Mouse (Mus musculus) heart, embryonic 13.5 days (tissue): Measurements from ENCODE around the gene Lamtor1. TPM values are rescaled to one million over a fixed set of nuclear protein-coding genes. Genes with fewer than 3 reads are reported as not detected.

ENCODE experiments used
- ATAC-seq: fragments of 200-750 bp; cut with Nextera tagmentation; 2 replicates; pipeline ENCODE4 v1.8.0; 2017; ENCODE audit warnings: moderate TSS enrichment; ENCODE audit not compliant: insufficient number of reproducible peaks, low FRiP score, low TSS enrichment; ENCODE audit errors: extremely low read depth
- H3K27ac ChIP-seq: fragments of 300-500 bp; sonication (generic); replicated peaks from 2 replicates; pipeline ENCODE4 v1.5.1; 2015; ENCODE audit warnings: moderate library complexity, mild to moderate bottlenecking, inconsistent platforms
- H3K27me3 ChIP-seq: fragments of 300-500 bp; sonication (generic); replicated peaks from 2 replicates; pipeline ENCODE4 v1.6.1; 2015; ENCODE audit warnings: mild to moderate bottlenecking, inconsistent platforms
- H3K36me3 ChIP-seq: fragments of 300-500 bp; sonication (generic); 2 replicates; pipeline ENCODE4 v1.6.1; 2015; ENCODE audit warnings: mild to moderate bottlenecking, inconsistent platforms
- H3K4me1 ChIP-seq: fragments of 300-500 bp; sonication (generic); 2 replicates; pipeline ENCODE4 v1.6.1; 2015; ENCODE audit warnings: inconsistent platforms
- H3K4me2 ChIP-seq: fragments of 300-500 bp; sonication (generic); 2 replicates; pipeline ENCODE4 v1.6.1; 2015; ENCODE audit warnings: inconsistent platforms, mild to moderate bottlenecking, moderate library complexity
- H3K4me3 ChIP-seq: fragments of 300-500 bp; sonication (generic); 2 replicates; pipeline ENCODE4 v1.5.1; 2015; ENCODE audit warnings: moderate library complexity, mild to moderate bottlenecking, inconsistent platforms
- H3K9ac ChIP-seq: fragments of 300-500 bp; sonication (generic); 2 replicates; pipeline ENCODE4 v1.6.1; 2015; ENCODE audit warnings: inconsistent platforms, mild to moderate bottlenecking, moderate library complexity
- H3K9me3 ChIP-seq: fragments of 300-500 bp; sonication (generic); 2 replicates; pipeline ENCODE4 v1.6.1; 2016; ENCODE audit warnings: inconsistent platforms
- WGBS: fragments of 180-500 bp; shearing (Covaris S2); methylation state at CpG from one replicate; pipeline ENCODE4 v1.1.7; 2015; ENCODE audit warnings: mixed read lengths; 5-methylcytosine and 5-hydroxymethylcytosine counted together
- polyA plus RNA-seq: library from polyadenylated mRNA; unstranded; fragments of >200 nt; fragmentation: Nextera tagmentation; extraction: Ambion mirVana; gene quantifications from 2 replicates; pipeline ENCODE4 v1.2.1, GENCODE M21; 2015

The Lamtor1 gene
- polyA plus RNA-seq, 1 experiment from 2014 or later, result 140 TPM

DNA sequence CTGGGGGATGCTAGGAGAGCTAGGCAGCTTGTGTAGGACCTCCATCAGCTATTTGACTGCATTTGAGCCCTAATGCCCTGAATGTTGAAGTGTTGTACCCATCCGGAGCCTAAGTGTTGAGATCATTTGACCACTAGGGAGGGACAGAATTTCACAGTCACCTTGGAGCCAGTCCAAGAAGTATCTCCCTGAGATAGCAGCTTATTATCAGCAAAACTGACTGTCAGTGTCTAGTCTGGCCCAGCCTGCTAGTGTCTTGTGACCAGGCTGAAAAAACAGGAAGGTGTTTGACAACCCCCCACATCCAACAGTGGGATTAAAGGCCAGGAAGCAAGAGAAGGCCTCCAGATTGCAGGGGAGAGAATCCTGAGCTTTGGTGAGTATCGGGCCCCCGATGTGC is 34.4 kb upstream of the Lamtor1 start:
- 25% methylated on average over 3 of the region's 3 CpGs for WGBS
- Histone ChIP-seq H3K4me1 (peaks cover 48% of the 10 kb centered on the region), H3K4me2 (peak overlapping the region; percentile 19), H3K36me3 (no peaks in the 10 kb centered on the region), H3K9me3 (no peaks in the 10 kb centered on the region), H3K27me3 (no peaks in the 10 kb centered on the region), H3K9ac (0 out of 2 replicates have a peak overlapping the region, but pooled peaks have one; percentile 33), H3K4me3 (no peak overlapping the region), H3K27ac (peak overlapping the region; percentile 79)
- peak; percentile 42; the same call in 1 of the 2 replicates for ATAC-seq

GRCm38 (mm10) chr7:101875978-101876377 is 29.7 kb upstream of the Lamtor1 start:
- Histone ChIP-seq H3K4me3 (no peak overlapping the region), H3K27me3 (no peaks in the 10 kb centered on the region), H3K36me3 (no peaks in the 10 kb centered on the region), H3K9ac (no peak overlapping the region), H3K4me1 (peaks cover 21% of the 10 kb centered on the region), H3K4me2 (no peak overlapping the region), H3K27ac (no peak overlapping the region), H3K9me3 (no peaks in the 10 kb centered on the region)
- no peak for ATAC-seq
- WGBS, result 96% methylated on average over 1 of the region's 1 CpGs

- Histone ChIP-seq H3K4me2 (no peak overlapping the region), H3K9ac (no peak overlapping the region), H3K27ac (no peak overlapping the region), H3K4me1 (no peaks in the 10 kb centered on the region), H3K36me3 (no peaks in the 10 kb centered on the region), H3K27me3 (no peaks in the 10 kb centered on the region), H3K9me3 (no peaks in the 10 kb centered on the region), H3K4me3 (no peak overlapping the region)
- 62% methylated on average over 4 of the region's 4 CpGs for WGBS
- ATAC-seq, result no peak
Observed at GRCm38 (mm10) chr7:101880855-101881254, 24.8 kb upstream of the Lamtor1 start.

- no peaks in the 10 kb centered on the region for H3K27me3 ChIP-seq
- no peaks in the 10 kb centered on the region for H3K36me3 ChIP-seq
- no peak overlapping the region for H3K4me2 ChIP-seq
- H3K9me3 ChIP-seq, result no peaks in the 10 kb centered on the region
- 57% methylated on average over 9 of the region's 9 CpGs for WGBS
- H3K4me1 ChIP-seq, result no peaks in the 10 kb centered on the region
- no peak for ATAC-seq
- no peak overlapping the region for H3K27ac ChIP-seq
- no peak overlapping the region for H3K4me3 ChIP-seq
- no peak overlapping the region for H3K9ac ChIP-seq
Observed at GRCm38 (mm10) chr7:101882413-101883154, 23.1 kb upstream of the Lamtor1 start.

DNA sequence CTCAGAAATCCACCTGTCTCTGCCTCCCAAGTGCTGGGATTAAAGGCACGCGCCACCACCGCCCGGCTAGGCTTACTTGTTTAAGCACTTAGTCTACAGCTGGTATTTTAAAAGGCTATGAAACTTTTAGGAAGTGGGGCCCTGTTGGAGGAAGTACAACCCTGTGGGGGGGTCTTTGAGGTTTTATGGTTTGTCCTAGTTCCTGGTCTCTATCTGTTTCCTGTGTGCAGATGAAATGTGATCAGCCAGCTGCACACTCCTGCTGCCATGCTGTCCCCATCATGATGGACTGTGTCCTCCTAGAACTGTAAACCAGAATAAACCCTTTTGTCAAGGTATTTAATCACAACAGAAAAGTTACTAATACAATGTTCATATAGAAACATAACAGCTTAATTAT is 21.5 kb upstream of the Lamtor1 start:
- Histone ChIP-seq H3K4me1 (no peaks in the 10 kb centered on the region), H3K9me3 (no peaks in the 10 kb centered on the region), H3K9ac (no peak overlapping the region), H3K27ac (no peak overlapping the region), H3K4me3 (no peak overlapping the region), H3K36me3 (no peaks in the 10 kb centered on the region), H3K4me2 (no peak overlapping the region), H3K27me3 (0 out of 2 replicates have a peak, but pooled peaks cover 2% of the 10 kb centered on the region)
- WGBS, result 96% methylated on average over 4 of the region's 4 CpGs
- ATAC-seq, result no peak

GRCm38 (mm10) chr7:101886274-101886673 is 19.4 kb upstream of the Lamtor1 start:
- H3K27me3 ChIP-seq, result 0 out of 2 replicates have a peak, but pooled peaks cover 3% of the 10 kb centered on the region
- H3K9ac ChIP-seq, result no peak overlapping the region

GRCm38 (mm10) chr7:101888460-101888859 is 17.2 kb upstream of the Lamtor1 start:
- no peaks in the 10 kb centered on the region for H3K9me3 ChIP-seq
- H3K27me3 ChIP-seq, result 0 out of 2 replicates have a peak, but pooled peaks cover 3% of the 10 kb centered on the region
- no peak overlapping the region for H3K4me2 ChIP-seq
- H3K4me1 ChIP-seq, result no peaks in the 10 kb centered on the region
- no peak overlapping the region for H3K9ac ChIP-seq
- no peaks in the 10 kb centered on the region for H3K36me3 ChIP-seq
- H3K27ac ChIP-seq, result no peak overlapping the region
- no peak overlapping the region for H3K4me3 ChIP-seq
- ATAC-seq, result no peak
- WGBS, result 75% methylated on average over 4 of the region's 4 CpGs

More at GRCm38 (mm10) chr7:101886274-101886673, 19.4 kb upstream of the Lamtor1 start:
- Histone ChIP-seq H3K27ac (no peak overlapping the region), H3K4me3 (no peak overlapping the region), H3K4me2 (no peak overlapping the region), H3K4me1 (no peaks in the 10 kb centered on the region), H3K36me3 (no peaks in the 10 kb centered on the region), H3K9me3 (no peaks in the 10 kb centered on the region)
- no peak for ATAC-seq
- 72% methylated on average over 6 of the region's 6 CpGs for WGBS

DNA sequence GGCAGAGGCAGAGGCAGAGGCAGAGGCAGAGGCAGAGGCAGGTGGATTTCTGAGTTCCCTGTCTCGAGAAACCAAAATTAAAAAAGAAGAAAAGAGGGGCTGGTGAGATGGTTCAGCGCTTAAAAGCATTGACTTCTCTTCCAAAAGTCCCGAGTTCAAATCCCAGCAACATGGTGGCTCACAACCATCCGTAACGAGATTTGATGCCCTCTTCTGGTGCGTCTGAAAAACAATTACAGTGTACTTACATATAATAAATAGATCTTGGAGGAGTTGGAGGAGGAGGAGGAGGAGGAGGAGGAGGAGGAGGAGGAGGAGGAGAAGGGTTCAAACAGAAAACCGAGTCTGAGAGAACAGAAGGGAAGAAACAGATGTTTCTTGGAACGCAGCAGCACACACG is 10.0 kb upstream of the Lamtor1 start:
- Histone ChIP-seq H3K4me1 (peaks cover 9% of the 10 kb centered on the region), H3K9ac (peak overlapping the region; percentile 80), H3K9me3 (no peaks in the 10 kb centered on the region), H3K27me3 (no peaks in the 10 kb centered on the region), H3K36me3 (peaks cover 14% of the 10 kb centered on the region), H3K4me3 (peak overlapping the region; percentile 66), H3K4me2 (peak overlapping the region; percentile 73), H3K27ac (peak overlapping the region; percentile 89)
- no peak for ATAC-seq
- 34% methylated on average over 9 of the region's 9 CpGs for WGBS

DNA sequence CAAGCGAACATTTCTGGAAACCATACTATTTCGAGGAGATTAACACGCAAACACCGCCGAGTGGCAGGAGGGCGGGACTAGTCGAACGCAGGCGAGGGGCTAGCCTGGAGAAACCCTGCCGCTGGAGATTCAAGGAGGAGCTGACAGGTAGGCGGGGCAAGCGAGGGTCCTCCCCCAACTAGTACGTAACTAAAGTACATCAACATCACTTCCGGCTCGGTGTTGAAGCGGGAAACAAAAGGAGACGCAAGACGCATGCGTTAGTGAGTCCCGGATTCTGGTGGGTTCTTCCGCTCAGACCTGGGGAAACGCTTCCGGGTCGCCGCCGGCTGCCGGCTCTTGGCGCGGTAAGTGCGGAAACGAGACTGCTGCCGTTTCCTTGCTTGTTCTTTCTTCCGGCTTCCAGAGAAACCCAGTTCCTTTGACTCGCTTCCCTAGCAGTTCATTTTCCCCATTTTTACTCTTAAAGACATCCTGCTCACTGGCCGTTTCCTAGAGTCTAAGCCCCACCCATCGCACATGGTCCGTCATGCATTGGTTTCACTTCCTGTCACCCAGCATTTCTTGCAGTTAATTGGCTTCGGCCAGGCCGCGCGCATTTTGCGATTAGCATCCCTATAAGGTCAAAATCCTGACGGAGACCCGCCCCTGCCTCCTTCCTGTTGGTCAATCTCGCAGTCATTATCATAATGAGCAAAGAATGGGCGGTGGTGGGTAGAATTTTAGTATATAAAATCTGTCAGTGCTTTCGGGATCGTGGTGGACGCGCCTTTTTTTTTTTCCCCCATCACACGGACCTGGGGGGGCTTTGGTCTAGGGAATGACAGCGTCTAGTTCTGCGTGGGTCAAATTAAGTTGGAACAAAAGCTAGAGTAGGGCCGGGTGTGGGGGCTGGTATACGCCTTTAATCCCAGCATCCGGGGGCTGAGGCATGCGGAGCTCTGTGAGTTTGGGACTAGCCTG is 9.3 kb upstream of the Lamtor1 start:
- Histone ChIP-seq H3K9ac (peak overlapping the region; percentile 82), H3K4me2 (peak overlapping the region; percentile 73), H3K27ac (peak overlapping the region; percentile 89), H3K36me3 (peaks cover 14% of the 10 kb centered on the region), H3K9me3 (no peaks in the 10 kb centered on the region), H3K27me3 (no peaks in the 10 kb centered on the region), H3K4me3 (peak overlapping the region; percentile 66), H3K4me1 (peaks cover 9% of the 10 kb centered on the region)
- peak; percentile 95 for ATAC-seq
- under 1% methylated on average over 57 of the region's 57 CpGs for WGBS

DNA sequence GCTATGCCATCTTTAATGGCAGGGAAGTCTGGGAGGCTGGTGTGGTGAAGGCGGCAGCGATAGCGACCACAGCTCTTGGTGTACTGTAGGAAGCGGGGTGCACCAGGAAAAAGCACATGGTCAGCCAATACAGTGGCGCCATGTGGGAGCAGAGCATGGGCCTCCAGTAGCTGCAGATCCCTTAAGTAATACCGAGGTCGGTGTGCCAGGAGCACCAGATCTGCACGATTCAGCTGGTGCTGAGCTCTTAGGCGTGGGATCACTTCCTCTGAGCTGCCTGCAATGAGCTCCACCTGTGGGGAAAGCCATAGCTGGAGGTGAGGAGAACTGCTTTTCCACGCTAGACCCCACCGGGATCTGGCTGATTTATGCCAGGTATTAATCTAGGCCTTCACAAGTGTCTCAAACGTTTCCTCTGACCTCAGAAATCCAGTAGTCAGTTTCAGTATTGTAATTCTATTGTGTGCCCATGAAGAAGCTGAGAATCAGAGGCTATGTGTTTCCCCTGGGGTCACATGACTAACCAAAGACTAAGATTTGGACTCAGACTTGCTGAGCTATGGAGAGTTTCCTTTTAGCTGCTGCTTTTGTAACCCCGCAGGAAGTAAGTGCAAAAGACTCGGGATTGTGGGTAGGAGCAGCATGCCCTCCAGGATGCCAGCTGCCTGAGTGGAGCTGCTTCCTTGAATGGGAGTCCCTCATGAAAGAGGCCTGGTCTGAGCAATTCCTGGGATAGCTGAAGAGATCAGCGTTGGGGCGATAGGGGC is 5.2 kb upstream of the Lamtor1 start:
- H3K27ac ChIP-seq, result no peak overlapping the region
- no peak for ATAC-seq
- H3K4me3 ChIP-seq, result no peak overlapping the region
- no peak overlapping the region for H3K4me2 ChIP-seq
- no peaks in the 10 kb centered on the region for H3K27me3 ChIP-seq
- H3K9ac ChIP-seq, result 0 out of 2 replicates have a peak overlapping the region, but pooled peaks have one; percentile 8
- peaks cover 25% of the 10 kb centered on the region for H3K36me3 ChIP-seq
- peaks cover 14% of the 10 kb centered on the region for H3K4me1 ChIP-seq
- 90% methylated on average over 16 of the region's 16 CpGs for WGBS
- H3K9me3 ChIP-seq, result peaks cover 4% of the 10 kb centered on the region; the same call in 1 of the 2 replicates

DNA sequence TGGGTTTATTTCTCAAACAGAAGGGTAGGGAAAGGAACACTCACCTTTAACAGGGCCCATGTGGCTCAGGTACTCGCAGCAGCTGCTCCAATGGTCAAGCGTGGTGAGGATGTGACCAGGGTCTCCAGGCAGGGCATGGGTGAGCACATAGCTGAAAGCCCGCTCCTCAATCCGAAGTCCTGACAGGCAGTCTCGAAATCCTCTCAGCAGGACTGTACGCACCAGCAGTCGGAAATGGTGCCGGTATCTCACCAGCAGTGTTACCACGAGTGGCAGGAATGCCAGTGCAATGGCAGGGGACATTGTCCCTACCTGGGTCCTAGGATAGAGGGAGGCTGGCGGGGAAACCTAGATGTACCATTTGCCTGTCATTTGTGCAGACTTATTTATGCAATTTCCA is 3.7 kb upstream of the Lamtor1 start:
- 92% methylated on average over 10 of the region's 10 CpGs for WGBS
- H3K9ac ChIP-seq, result no peak overlapping the region
- no peak overlapping the region for H3K4me3 ChIP-seq
- peaks cover 25% of the 10 kb centered on the region for H3K36me3 ChIP-seq
- no peak overlapping the region for H3K4me2 ChIP-seq
- ATAC-seq, result no peak
- no peak overlapping the region for H3K27ac ChIP-seq
- peaks cover 4% of the 10 kb centered on the region; the same call in 1 of the 2 replicates for H3K9me3 ChIP-seq
- no peaks in the 10 kb centered on the region for H3K27me3 ChIP-seq
- peaks cover 21% of the 10 kb centered on the region for H3K4me1 ChIP-seq
